Mouse (Mus musculus): ENCODE data around the gene Adh4. TPM values are rescaled to one million over a fixed set of nuclear protein-coding genes. Genes with fewer than 3 reads are reported as not detected.
"Not testable (repeated sequence)": the region's sequence is repeated elsewhere in the genome, so short reads cannot be mapped to it uniquely, and the experiment has no call there.

The Adh4 gene
- total RNA-seq, 4 experiments from 2014 or later = not detected

- DNase-seq (ENCODE audit: low spot score in 2 of 2) = no peak
Observed at GRCm38 (mm10) chr3:138443465-138443771, 28.2 kb downstream of the Adh4 start.

GRCm38 (mm10) chr3:138448077-138448860 is 33.0 kb downstream of the Adh4 start:
- DNase-seq (ENCODE audit: low spot score in 2 of 2) = no peak

GRCm38 (mm10) chr3:138452169-138452568 is 36.9 kb downstream of the Adh4 start:
- DNase-seq (ENCODE audit: low spot score in 2 of 2) = no peak

GRCm38 (mm10) chr3:138454234-138454633 is 39.0 kb downstream of the Adh4 start:
- no peak for DNase-seq (ENCODE audit: low spot score in 2 of 2)

- DNase-seq (ENCODE audit: low spot score in 2 of 2) = no peak
Observed at GRCm38 (mm10) chr3:138454711-138455435, 39.6 kb downstream of the Adh4 start.

GRCm38 (mm10) chr3:138458441-138458840 is 43.2 kb downstream of the Adh4 start:
- no peak for DNase-seq (ENCODE audit: low spot score in 2 of 2)

- no peak for DNase-seq (ENCODE audit: low spot score in 2 of 2)
Observed at GRCm38 (mm10) chr3:138460260-138460659, 45.0 kb downstream of the Adh4 start.

- DNase-seq (ENCODE audit: low spot score in 2 of 2) = no peak
Observed at GRCm38 (mm10) chr3:138461832-138462231, 46.6 kb downstream of the Adh4 start.

- no peak for DNase-seq (ENCODE audit: low spot score in 2 of 2)
Observed at GRCm38 (mm10) chr3:138463137-138463536, 47.9 kb downstream of the Adh4 start.

- no peak for DNase-seq (ENCODE audit: low spot score in 2 of 2)
Observed at GRCm38 (mm10) chr3:138463807-138464206, 48.5 kb downstream of the Adh4 start.

- no peak for DNase-seq (ENCODE audit: low spot score in 2 of 2)
Observed at GRCm38 (mm10) chr3:138464573-138465147, 49.4 kb downstream of the Adh4 start.

- DNase-seq (ENCODE audit: low spot score in 2 of 2) = not testable (repeated sequence)
Observed at GRCm38 (mm10) chr3:138466656-138467055, 51.4 kb downstream of the Adh4 start.

GRCm38 (mm10) chr3:138471066-138471465 is 55.8 kb downstream of the Adh4 start:
- no peak for DNase-seq (ENCODE audit: low spot score in 2 of 2)

GRCm38 (mm10) chr3:138479489-138479888 is 64.2 kb downstream of the Adh4 start:
- no peak for DNase-seq (ENCODE audit: low spot score in 2 of 2)

Other genes with a start within 250 kb of the Adh4 start
- not detected for gene 4930579F01Rik, start 221.6 kb upstream of the Adh4 start, total RNA-seq (2022)
- under 1 TPM in 3 of 4 experiments, not detected in 1; 0.18 to 0.33 (median 0.20) TPM for gene Adh7, start 197.7 kb upstream of the Adh4 start, total RNA-seq (2022)
- 1 to 10 TPM in 3 of 4 experiments, under 1 TPM in 1; 0.84 to 1.8 (median 1.6) TPM for gene Adh1, start 154.5 kb upstream of the Adh4 start, total RNA-seq (2022)
- gene Adh6a, start 102.2 kb upstream of the Adh4 start, total RNA-seq (2022) = not detected
- not detected for gene Adh6b, start 73.7 kb upstream of the Adh4 start, total RNA-seq (2022)
- gene Adh5, start 27.6 kb downstream of the Adh4 start, total RNA-seq (2022) = 10 to 100 TPM; 63.2 to 73.5 (median 70.0) TPM
- gene Metap1, start 74.0 kb downstream of the Adh4 start, total RNA-seq (2022) = 10 to 100 TPM; 36.4 to 41.4 (median 37.1) TPM
- 100 to 1,000 TPM; 200 to 212 (median 205) TPM for gene Eif4e, start 110.7 kb downstream of the Adh4 start, total RNA-seq (2022)